Mouse (Mus musculus) B cell, adult 2 months (primary cell): ENCODE results near the gene Gm47985.

ENCODE experiments used
- DNase-seq, 2 experiments: peaks; one replicate each; pipeline ENCODE4 v3.0.0; 2022

Gm47985 gene

GRCm38 (mm10) chr1:151224536-151224935 lies 42.2 kb downstream of the Gm47985 start:
- DNase-seq, result no peak

GRCm38 (mm10) chr1:151227506-151227905 lies 45.2 kb downstream of the Gm47985 start:
- no peak for DNase-seq

GRCm38 (mm10) chr1:151228320-151228989 lies 46.1 kb downstream of the Gm47985 start:
- no peak for DNase-seq

- DNase-seq, result no peak
These were observed 50.0 kb downstream of the Gm47985 start for GRCm38 (mm10) chr1:151232346-151232745.

GRCm38 (mm10) chr1:151233756-151234155 lies 51.4 kb downstream of the Gm47985 start:
- DNase-seq, result no peak
